Mouse (Mus musculus) cerebellum, adult 2 months (tissue): ENCODE results near the gene Rundc1. TPM values are rescaled to one million over a fixed set of nuclear protein-coding genes. Genes with fewer than 3 reads are reported as not detected.

Experiments used
- DNase-seq, 2 experiments: peaks; one replicate each; pipeline ENCODE4 v3.0.0; 2021
- H3K27ac ChIP-seq: fragments of 200-500 bp; 2 replicates; pipeline ENCODE4 v1.5.1; 2012; ENCODE audit warnings: low read length, control low read depth, inconsistent platforms; ENCODE audit not compliant: insufficient read depth
- H3K27me3 ChIP-seq: fragments of 200-500 bp; 2 replicates; pipeline ENCODE4 v1.6.1; 2012; ENCODE audit warnings: inconsistent platforms, mild to moderate bottlenecking, low read length, moderate library complexity; ENCODE audit not compliant: control insufficient read depth, insufficient read depth
- H3K4me1 ChIP-seq: fragments of 200-500 bp; 2 replicates; pipeline ENCODE4 v1.6.1; 2011; ENCODE audit warnings: low read length; ENCODE audit not compliant: control insufficient read depth, insufficient read depth
- H3K4me3 ChIP-seq: fragments of 200-500 bp; replicated peaks from 2 replicates; pipeline ENCODE3; 2011; ENCODE audit warnings: mild to moderate bottlenecking, low read depth, low read length, control low read depth; ENCODE audit not compliant: insufficient read depth
- CTCF ChIP-seq: fragments of 200-500 bp; IDR thresholded peaks from 2 replicates; pipeline ENCODE4 v1.5.1; 2011; ENCODE audit warnings: low read depth, mild to moderate bottlenecking, control low read depth, low read length, moderate library complexity, borderline replicate concordance; ENCODE audit not compliant: insufficient read depth
- POLR2A ChIP-seq: fragments of 200-500 bp; IDR thresholded peaks from 2 replicates; pipeline ENCODE4 v1.6.1; 2011; ENCODE audit warnings: low read length, control low read depth, borderline replicate concordance; ENCODE audit not compliant: insufficient read depth
- WGBS: fragments of 180-500 bp; shearing (Covaris S2); methylation state at CpG from one replicate; pipeline ENCODE4 v1.1.7; 2018; 5-methylcytosine and 5-hydroxymethylcytosine counted together
- polyA plus RNA-seq: library from polyadenylated mRNA; depleted of rRNA; stranded (reverse); fragments of >200 nt; gene quantifications from 2 replicates; pipeline ENCODE4 v1.2.3, GENCODE M21; 2012

Gene Rundc1
- polyA plus RNA-seq, 1 experiment, result 31.8 TPM

DNA sequence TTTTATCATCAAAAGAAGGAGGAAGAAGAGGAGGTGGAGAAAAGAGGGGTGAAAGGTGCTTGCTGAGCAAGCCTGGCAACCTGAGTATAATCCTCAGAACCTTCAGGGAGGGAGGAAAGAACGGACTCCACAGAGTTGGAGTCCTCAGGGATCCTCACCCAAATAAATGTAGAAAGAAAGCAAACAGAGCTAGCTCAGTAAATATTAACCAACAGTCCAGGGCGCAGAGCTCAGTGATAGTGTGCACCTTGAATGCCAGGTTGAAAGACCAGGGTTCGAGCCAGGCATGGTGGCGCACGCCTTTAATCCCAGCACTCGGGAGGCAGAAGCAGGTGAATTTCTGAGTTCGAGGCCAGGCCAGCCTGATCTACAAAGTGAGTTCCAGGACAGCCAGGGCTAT lies 30.7 kb downstream of the Rundc1 start:
- H3K27ac ChIP-seq, result no peak overlapping the region
- no peaks in the 10 kb centered on the region for H3K4me1 ChIP-seq
- no peak for TF ChIP-seq POLR2A
- no peak for TF ChIP-seq CTCF
- H3K27me3 ChIP-seq, result no peaks in the 10 kb centered on the region
- H3K4me3 ChIP-seq, result no peak overlapping the region
- DNase-seq, result no peak
- 91% methylated on average over 7 of the region's 7 CpGs for WGBS

GRCm38 (mm10) chr11:101457631-101458030 lies 32.7 kb downstream of the Rundc1 start:
- no peak overlapping the region for H3K4me3 ChIP-seq
- no peaks in the 10 kb centered on the region for H3K4me1 ChIP-seq
- H3K27ac ChIP-seq, result no peak overlapping the region
- no peak for TF ChIP-seq POLR2A
- no peak for TF ChIP-seq CTCF
- no peaks in the 10 kb centered on the region for H3K27me3 ChIP-seq
- 81% methylated on average over 9 of the region's 9 CpGs for WGBS
- no peak for DNase-seq

DNA sequence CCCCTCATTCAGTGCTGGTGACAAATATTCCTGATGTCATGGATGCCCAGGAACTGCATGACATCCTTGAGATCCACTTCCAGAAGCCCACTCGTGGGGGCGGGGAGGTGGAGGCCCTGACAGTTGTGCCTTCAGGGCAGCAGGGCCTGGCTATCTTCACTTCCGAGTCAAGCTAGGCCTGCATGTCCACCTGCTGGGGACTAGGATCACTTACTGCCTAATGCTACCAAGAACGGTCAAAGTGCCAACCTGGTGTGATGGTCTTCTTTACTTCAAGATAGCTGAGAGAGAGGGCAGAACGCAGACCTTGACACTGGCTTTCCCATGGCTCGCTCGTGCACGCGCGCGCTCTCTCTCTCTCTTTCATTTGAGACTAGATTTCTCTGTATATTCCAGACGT lies 33.3 kb downstream of the Rundc1 start:
- no peak for TF ChIP-seq POLR2A
- no peak for TF ChIP-seq CTCF
- DNase-seq, result no peak
- no peaks in the 10 kb centered on the region for H3K27me3 ChIP-seq
- no peaks in the 10 kb centered on the region for H3K4me1 ChIP-seq
- 88% methylated on average over 12 of the region's 12 CpGs for WGBS
- H3K4me3 ChIP-seq, result no peak overlapping the region
- H3K27ac ChIP-seq, result no peak overlapping the region

- Histone ChIP-seq H3K4me1 (no peaks in the 10 kb centered on the region), H3K27me3 (no peaks in the 10 kb centered on the region), H3K4me3 (no peak overlapping the region), H3K27ac (no peak overlapping the region)
- 58% methylated on average over 6 of the region's 6 CpGs for WGBS
- no peak for DNase-seq
- TF ChIP-seq POLR2A (no peak), CTCF (no peak)
Measured at GRCm38 (mm10) chr11:101459716-101460115, 34.8 kb downstream of the Rundc1 start.

DNA sequence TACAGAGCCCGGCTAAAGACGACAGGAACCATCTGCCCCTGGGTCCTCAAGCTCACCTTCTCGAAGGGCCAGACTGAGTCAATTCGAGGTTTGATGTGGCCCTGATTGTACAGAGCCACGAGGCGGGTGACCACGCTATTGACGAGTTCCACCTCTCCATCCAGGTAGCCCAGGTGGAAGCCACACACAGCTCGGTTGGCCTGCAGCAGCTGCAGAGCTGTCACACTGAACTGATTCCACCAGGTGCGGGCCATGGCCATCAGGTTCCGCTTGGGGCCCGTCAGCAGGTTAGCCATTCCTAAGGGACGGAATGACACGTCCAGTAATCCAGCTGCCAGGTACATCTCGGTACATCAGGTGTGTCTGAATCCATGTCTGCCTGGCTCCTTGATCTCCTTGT lies 35.4 kb downstream of the Rundc1 start:
- no peaks in the 10 kb centered on the region for H3K4me1 ChIP-seq
- H3K27ac ChIP-seq, result no peak overlapping the region
- WGBS, result 91% methylated on average over 15 of the region's 15 CpGs
- no peak for DNase-seq
- TF ChIP-seq CTCF (no peak), POLR2A (no peak)
- no peaks in the 10 kb centered on the region for H3K27me3 ChIP-seq
- no peak overlapping the region for H3K4me3 ChIP-seq

DNA sequence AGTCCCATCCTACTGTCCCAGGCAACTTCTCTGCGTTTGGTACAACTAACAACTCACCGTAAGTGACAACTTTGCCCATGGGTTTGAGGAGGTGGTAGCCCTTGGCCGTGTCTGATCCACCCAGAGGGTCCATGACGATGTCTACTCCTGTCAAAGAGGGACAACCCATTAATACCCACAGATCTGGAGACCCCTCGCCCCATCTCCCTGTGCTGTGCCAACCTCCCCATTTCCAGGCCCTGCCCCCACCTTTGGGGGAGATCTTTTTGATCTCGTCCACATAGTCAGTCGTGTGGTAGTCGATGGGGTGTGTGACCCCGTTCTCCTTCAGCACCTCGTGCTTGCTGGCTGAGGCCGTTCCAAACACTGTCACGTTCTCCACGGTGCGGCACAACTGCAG lies 37.3 kb downstream of the Rundc1 start:
- H3K4me3 ChIP-seq, result no peak overlapping the region
- H3K27me3 ChIP-seq, result no peaks in the 10 kb centered on the region
- H3K4me1 ChIP-seq, result no peaks in the 10 kb centered on the region
- TF ChIP-seq CTCF, result no peak
- TF ChIP-seq POLR2A, result no peak
- H3K27ac ChIP-seq, result no peak overlapping the region
- DNase-seq, result no peak
- 56% methylated on average over 14 of the region's 14 CpGs for WGBS

GRCm38 (mm10) chr11:101462583-101463440 lies 37.9 kb downstream of the Rundc1 start:
- Histone ChIP-seq H3K4me3 (no peak overlapping the region), H3K27me3 (no peaks in the 10 kb centered on the region), H3K4me1 (no peaks in the 10 kb centered on the region), H3K27ac (no peak overlapping the region)
- no peak for DNase-seq
- no peak for TF ChIP-seq POLR2A
- TF ChIP-seq CTCF, result no peak
- WGBS, result 46% methylated on average over 13 of the region's 13 CpGs
